Mouse (Mus musculus): Measurements from ENCODE around the gene Ccdc105. TPM values are rescaled to one million over a fixed set of nuclear protein-coding genes. Genes with fewer than 3 reads are reported as not detected.

Ccdc105 gene
- 0.11 TPM in 1 of 2 replicates, not detected in the other for polyA plus RNA-seq (2014; fragmentation: Nextera tagmentation; extraction: Ambion mirVana)

DNA sequence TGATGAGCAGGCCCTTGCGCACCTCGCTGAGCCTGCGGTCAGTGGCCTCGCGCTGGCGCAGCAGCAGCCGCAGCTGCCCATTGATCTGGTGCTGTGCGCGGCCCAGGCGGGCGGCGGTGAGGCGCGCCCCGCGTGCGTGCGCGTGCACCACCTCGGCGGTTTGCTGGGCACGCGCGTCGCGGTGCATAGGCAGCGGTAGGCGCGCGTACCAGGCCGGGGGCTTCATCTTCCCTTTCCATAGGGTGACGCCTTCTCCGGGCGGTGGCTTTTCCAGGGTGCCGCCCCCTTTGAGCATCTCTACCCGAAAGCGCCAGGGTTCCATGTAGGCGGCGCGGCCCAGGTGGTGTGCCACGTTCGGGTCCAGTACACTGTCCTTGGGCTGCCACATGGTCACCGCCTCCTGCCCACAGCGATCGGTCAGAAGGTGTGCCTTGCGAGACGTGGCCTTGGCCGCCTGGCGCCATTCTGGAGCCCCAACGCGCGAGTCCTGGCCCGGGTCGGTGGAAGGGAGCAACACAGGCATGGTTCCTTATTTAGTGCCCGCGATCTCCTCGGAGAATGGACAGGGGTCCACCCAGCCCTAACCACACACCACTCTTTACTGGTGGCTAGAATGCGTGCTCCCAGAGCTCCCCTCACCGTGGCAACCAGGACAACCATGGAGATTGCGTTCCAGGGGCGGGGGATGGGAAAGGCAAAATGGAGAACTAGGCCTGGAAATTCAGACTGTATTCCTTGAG, at the start of gene Ccdc105:
Ccdc105 (minus strand) TSS at position 614 of the 740 bp plus-strand sequence.
- Histone ChIP-seq H3K9ac (ENCODE audit: low read depth, low read length) (peak within 1 kb of the TSS; percentile 62), H3K27ac (ENCODE audit: low read depth, low read length) (no peak within 1 kb of the TSS)

DNA sequence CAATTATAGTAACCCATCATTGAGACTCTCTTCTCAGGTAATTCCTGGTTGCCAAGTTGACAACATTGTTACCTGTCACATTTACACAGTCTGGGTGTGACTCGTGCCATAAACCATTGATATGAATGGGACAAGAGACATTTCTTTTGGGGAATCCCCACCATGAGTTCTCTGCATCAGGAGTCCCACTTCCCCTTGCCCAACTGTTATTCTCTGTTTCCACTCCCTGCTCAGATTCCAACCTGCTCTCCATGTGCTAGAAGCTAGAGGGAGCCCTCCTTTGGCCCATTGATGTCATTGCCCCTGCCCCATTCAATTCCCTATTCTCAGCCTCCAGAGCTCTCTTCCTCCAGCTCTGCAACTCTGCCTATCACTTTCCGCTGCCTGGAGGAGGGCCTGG, 48.6 kb upstream of the Ccdc105 start:
- Histone ChIP-seq H3K9ac (ENCODE audit: low read depth, low read length) (no peak overlapping the region), H3K4me3 (ENCODE audit: low read depth, low read length) (no peak overlapping the region), H3K4me1 (ENCODE audit: control insufficient read depth, insufficient read depth, low read length) (no peaks in the 10 kb centered on the region), H3K4me2 (no peak overlapping the region), H3K27ac (ENCODE audit: low read depth, low read length) (no peak overlapping the region), H3K36me3 (ENCODE audit: control insufficient read depth, insufficient read depth, low read length) (no peaks in the 10 kb centered on the region), H3K9me3 (replicated peaks; ENCODE audit: control insufficient read depth, low read length) (no peaks in the 10 kb centered on the region; the same call in 1 of the 2 replicates), H3K27me3 (ENCODE audit: control insufficient read depth, insufficient read depth, low read length) (no peaks in the 10 kb centered on the region)
- WGBS (ENCODE audit: insufficient replicate concordance): 64% methylated on average over 2 of the region's 2 CpGs
- ATAC-seq (replicated peaks; ENCODE audit: insufficient number of reproducible peaks, low FRiP score, low TSS enrichment): no peak

More for the DNA sequence above, at the start of gene Ccdc105:
- 1% methylated on average over 61 of the region's 61 CpGs for WGBS (ENCODE audit: insufficient replicate concordance)
- H3K4me1 ChIP-seq (ENCODE audit: control insufficient read depth, insufficient read depth, low read length): no peaks in the 10 kb centered on the region
- H3K4me2 ChIP-seq: peak within 1 kb of the TSS; percentile 67
- H3K4me3 ChIP-seq (ENCODE audit: low read depth, low read length): peak within 1 kb of the TSS; percentile 44
- peaks cover 11% of the 10 kb centered on the region; the same call in 1 of the 2 replicates for H3K27me3 ChIP-seq (ENCODE audit: control insufficient read depth, insufficient read depth, low read length)
- H3K9me3 ChIP-seq (replicated peaks; ENCODE audit: control insufficient read depth, low read length): no peaks in the 10 kb centered on the region
- no peaks in the 10 kb centered on the region for H3K36me3 ChIP-seq (ENCODE audit: control insufficient read depth, insufficient read depth, low read length)
- ATAC-seq (replicated peaks; ENCODE audit: insufficient number of reproducible peaks, low FRiP score, low TSS enrichment): peak; percentile 78

DNA sequence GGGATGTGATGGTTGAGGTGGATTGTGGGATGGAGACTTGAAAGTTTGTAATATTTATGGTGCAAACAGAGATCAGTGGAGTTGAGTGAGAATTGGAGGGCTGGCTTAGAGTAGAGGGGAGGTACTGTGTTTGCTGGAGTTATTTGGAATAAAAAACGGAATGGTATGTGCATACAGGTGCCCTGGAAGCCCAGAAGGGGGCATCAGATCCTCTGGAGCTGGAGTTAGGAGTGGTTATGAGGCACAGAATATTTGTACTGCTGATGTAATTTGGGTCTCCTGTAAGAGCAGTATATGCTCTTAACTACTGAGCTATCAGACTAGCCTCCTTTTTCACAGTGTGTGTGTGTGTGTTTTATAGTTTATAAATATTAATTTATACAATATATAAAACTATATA, 37.7 kb upstream of the Ccdc105 start:
- H3K36me3 ChIP-seq (ENCODE audit: control insufficient read depth, insufficient read depth, low read length): no peaks in the 10 kb centered on the region
- H3K4me1 ChIP-seq (ENCODE audit: control insufficient read depth, insufficient read depth, low read length): no peaks in the 10 kb centered on the region
- WGBS (ENCODE audit: insufficient replicate concordance): 31% methylated on average over 1 of the region's 1 CpGs
- H3K9me3 ChIP-seq (replicated peaks; ENCODE audit: control insufficient read depth, low read length): no peaks in the 10 kb centered on the region
- no peaks in the 10 kb centered on the region for H3K27me3 ChIP-seq (ENCODE audit: control insufficient read depth, insufficient read depth, low read length)
- H3K27ac ChIP-seq (ENCODE audit: low read depth, low read length): no peak overlapping the region
- ATAC-seq (replicated peaks; ENCODE audit: insufficient number of reproducible peaks, low FRiP score, low TSS enrichment): no peak
- H3K4me2 ChIP-seq: no peak overlapping the region
- no peak overlapping the region for H3K9ac ChIP-seq (ENCODE audit: low read depth, low read length)
- H3K4me3 ChIP-seq (ENCODE audit: low read depth, low read length): no peak overlapping the region

DNA sequence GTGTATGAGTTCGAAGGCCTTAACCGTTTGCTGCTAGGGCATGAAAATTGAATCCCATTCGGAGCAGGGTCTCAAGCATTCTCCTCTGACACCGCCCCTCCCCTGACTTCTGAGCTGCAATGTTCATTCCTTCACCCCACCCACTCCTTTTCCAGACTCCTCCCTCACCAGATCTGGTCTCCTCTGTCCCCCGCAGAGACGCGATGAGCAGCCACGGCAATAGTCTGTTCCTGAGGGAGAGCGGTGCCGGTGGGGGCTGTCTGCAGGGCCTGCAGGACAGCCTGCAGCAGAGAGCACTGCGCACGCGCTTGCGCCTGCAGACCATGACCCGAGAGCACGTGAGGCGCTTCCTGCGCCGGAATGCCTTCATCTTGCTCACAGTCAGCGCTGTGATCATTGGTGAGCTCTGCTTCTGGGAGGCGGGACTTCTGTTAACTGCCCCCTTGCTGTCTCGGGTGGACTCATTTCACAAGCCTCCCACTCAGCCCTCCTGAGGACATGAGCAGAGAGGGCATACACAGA, 34.8 kb upstream of the Ccdc105 start:
- Histone ChIP-seq H3K9me3 (replicated peaks; ENCODE audit: control insufficient read depth, low read length) (no peaks in the 10 kb centered on the region), H3K27ac (ENCODE audit: low read depth, low read length) (no peak overlapping the region), H3K9ac (ENCODE audit: low read depth, low read length) (peak overlapping the region; percentile 73), H3K27me3 (ENCODE audit: control insufficient read depth, insufficient read depth, low read length) (no peaks in the 10 kb centered on the region), H3K36me3 (ENCODE audit: control insufficient read depth, insufficient read depth, low read length) (no peaks in the 10 kb centered on the region), H3K4me1 (ENCODE audit: control insufficient read depth, insufficient read depth, low read length) (no peaks in the 10 kb centered on the region), H3K4me2 (peak overlapping the region; percentile 72), H3K4me3 (ENCODE audit: low read depth, low read length) (peak overlapping the region; percentile 44)
- 7% methylated on average over 22 of the region's 22 CpGs for WGBS (ENCODE audit: insufficient replicate concordance)
- ATAC-seq (replicated peaks; ENCODE audit: insufficient number of reproducible peaks, low FRiP score, low TSS enrichment): peak; percentile 76

DNA sequence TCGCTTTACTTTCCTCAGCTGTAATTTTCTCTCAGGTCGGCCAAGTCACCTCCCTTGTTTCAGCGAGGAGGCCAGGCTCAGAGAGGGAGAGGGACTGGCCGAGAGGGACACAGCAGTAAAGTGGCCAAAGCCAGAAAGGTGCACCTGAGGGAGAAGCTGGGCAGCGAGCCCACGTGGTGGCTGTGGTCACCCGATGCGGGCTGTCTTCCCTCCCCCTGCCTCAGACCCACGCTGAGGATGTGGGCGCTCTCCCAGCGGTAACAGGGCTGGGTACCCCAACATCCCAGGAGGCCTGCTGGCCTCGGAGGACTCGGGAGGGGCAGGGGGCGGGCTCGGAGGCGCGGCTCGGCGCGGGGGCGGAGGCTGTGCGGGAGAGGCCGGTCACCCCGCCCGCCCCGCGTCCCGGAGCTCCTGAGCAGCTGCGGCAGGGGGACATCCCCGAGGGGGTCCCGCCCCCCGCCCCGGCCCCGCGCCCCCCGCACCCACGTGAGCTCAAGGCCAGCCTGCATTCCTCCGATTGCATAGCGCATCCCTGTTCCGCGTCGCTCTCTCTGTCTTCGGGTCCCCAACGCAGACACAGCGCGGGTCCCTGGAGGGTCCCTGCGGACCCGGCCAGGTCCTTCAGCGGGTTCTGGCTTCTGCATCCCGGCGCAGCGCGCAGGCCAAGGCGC, 27.3 kb upstream of the Ccdc105 start, which contains the start of gene Slc1a6:
Slc1a6 (plus strand) TSS at position 516 of the 671 bp plus-strand sequence.
- peak within 1 kb of the TSS; percentile 56 for H3K9ac ChIP-seq (ENCODE audit: low read depth, low read length)
- no peak within 1 kb of the TSS for H3K27ac ChIP-seq (ENCODE audit: low read depth, low read length)
- H3K36me3 ChIP-seq (ENCODE audit: control insufficient read depth, insufficient read depth, low read length): no peaks in the 10 kb centered on the region
- H3K27me3 ChIP-seq (ENCODE audit: control insufficient read depth, insufficient read depth, low read length): peaks cover 2% of the 10 kb centered on the region; the same call in 1 of the 2 replicates
- H3K9me3 ChIP-seq (replicated peaks; ENCODE audit: control insufficient read depth, low read length): no peaks in the 10 kb centered on the region
- no peaks in the 10 kb centered on the region for H3K4me1 ChIP-seq (ENCODE audit: control insufficient read depth, insufficient read depth, low read length)
- 2% methylated on average over 47 of the region's 54 CpGs for WGBS (ENCODE audit: insufficient replicate concordance)
- peak; percentile 64 for ATAC-seq (replicated peaks; ENCODE audit: insufficient number of reproducible peaks, low FRiP score, low TSS enrichment)
- peak within 1 kb of the TSS; percentile 55 for H3K4me3 ChIP-seq (ENCODE audit: low read depth, low read length)
- peak within 1 kb of the TSS; percentile 90 for H3K4me2 ChIP-seq

DNA sequence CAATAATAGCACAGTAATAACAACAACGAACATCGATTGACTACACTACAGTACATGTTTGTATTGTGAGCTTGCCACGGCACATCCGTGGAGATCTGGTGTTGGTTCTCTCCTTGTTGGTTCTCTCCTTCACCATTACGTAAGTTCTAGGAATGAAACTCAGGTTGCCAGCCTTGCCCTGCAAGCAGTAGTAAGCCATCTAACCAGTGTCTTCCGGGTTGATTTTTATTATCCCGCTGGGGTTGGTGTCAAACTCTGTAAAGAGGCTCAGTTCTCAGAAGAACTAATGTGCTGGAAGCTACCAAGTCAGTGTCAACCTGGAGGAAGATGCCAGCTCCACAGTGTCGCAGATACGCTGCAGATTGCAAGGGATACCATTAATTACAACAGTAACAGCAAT, 26.7 kb upstream of the Ccdc105 start:
- Histone ChIP-seq H3K4me1 (ENCODE audit: control insufficient read depth, insufficient read depth, low read length) (no peaks in the 10 kb centered on the region), H3K9ac (ENCODE audit: low read depth, low read length) (peak overlapping the region; percentile 56; the same call in 1 of the 2 replicates), H3K4me2 (peak overlapping the region; percentile 90), H3K9me3 (replicated peaks; ENCODE audit: control insufficient read depth, low read length) (no peaks in the 10 kb centered on the region), H3K27ac (ENCODE audit: low read depth, low read length) (no peak overlapping the region), H3K27me3 (ENCODE audit: control insufficient read depth, insufficient read depth, low read length) (peaks cover 2% of the 10 kb centered on the region; the same call in 1 of the 2 replicates), H3K4me3 (ENCODE audit: low read depth, low read length) (peak overlapping the region; percentile 55), H3K36me3 (ENCODE audit: control insufficient read depth, insufficient read depth, low read length) (no peaks in the 10 kb centered on the region)
- WGBS (ENCODE audit: insufficient replicate concordance): 63% methylated on average over 9 of the region's 9 CpGs
- no peak for ATAC-seq (replicated peaks; ENCODE audit: insufficient number of reproducible peaks, low FRiP score, low TSS enrichment)

DNA sequence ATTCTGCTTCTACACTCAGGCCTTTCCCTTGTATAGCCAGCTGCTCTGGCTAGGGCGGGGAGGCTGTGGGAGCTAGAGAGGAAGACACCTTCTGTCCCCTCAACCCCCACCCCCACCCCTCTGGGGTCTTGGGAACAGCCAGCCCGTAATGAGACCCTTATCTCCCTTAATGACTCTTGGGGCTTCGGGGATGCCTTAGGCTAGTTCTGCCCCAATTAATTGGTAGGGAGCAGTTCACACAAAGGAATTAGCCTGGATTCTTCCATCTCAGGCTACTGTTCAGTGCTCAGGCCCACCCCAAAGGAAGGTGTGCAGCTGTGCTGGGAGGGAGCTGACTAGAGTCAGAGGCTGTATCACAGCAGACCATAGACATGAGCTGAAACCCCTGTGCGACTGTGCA, 23.0 kb upstream of the Ccdc105 start:
- WGBS (ENCODE audit: insufficient replicate concordance): 50% methylated on average over 4 of the region's 4 CpGs
- no peak for ATAC-seq (replicated peaks; ENCODE audit: insufficient number of reproducible peaks, low FRiP score, low TSS enrichment)
- peaks cover 2% of the 10 kb centered on the region; the same call in 1 of the 2 replicates for H3K27me3 ChIP-seq (ENCODE audit: control insufficient read depth, insufficient read depth, low read length)
- H3K4me1 ChIP-seq (ENCODE audit: control insufficient read depth, insufficient read depth, low read length): no peaks in the 10 kb centered on the region
- H3K9ac ChIP-seq (ENCODE audit: low read depth, low read length): no peak overlapping the region
- H3K4me2 ChIP-seq: no peak overlapping the region
- H3K4me3 ChIP-seq (ENCODE audit: low read depth, low read length): no peak overlapping the region
- no peaks in the 10 kb centered on the region for H3K9me3 ChIP-seq (replicated peaks; ENCODE audit: control insufficient read depth, low read length)
- H3K27ac ChIP-seq (ENCODE audit: low read depth, low read length): no peak overlapping the region
- H3K36me3 ChIP-seq (ENCODE audit: control insufficient read depth, insufficient read depth, low read length): no peaks in the 10 kb centered on the region

DNA sequence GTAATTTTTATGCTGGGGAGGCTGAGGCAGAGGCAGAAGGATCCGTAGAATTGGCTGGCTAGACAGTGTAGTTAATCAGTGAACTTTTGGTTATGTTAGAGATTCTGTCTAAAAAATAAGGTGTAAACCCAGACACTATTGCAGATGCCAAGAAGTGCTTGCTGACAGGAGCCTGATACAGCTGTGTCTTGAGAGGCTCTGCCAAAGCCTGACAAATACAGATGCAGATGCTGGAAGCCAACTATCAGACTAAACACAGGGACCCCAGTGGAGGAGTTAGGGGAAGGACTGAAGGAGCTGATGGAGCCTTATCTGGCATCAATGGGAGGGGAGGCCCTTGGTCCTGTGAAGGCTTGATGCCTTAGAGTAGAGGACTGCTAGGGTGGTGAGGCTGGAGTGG, 12.7 kb upstream of the Ccdc105 start:
- H3K27ac ChIP-seq (ENCODE audit: low read depth, low read length): no peak overlapping the region
- no peaks in the 10 kb centered on the region for H3K9me3 ChIP-seq (replicated peaks; ENCODE audit: control insufficient read depth, low read length)
- no peaks in the 10 kb centered on the region for H3K36me3 ChIP-seq (ENCODE audit: control insufficient read depth, insufficient read depth, low read length)
- no peak overlapping the region for H3K9ac ChIP-seq (ENCODE audit: low read depth, low read length)
- H3K4me2 ChIP-seq: no peak overlapping the region
- no peak overlapping the region for H3K4me3 ChIP-seq (ENCODE audit: low read depth, low read length)
- no peaks in the 10 kb centered on the region for H3K27me3 ChIP-seq (ENCODE audit: control insufficient read depth, insufficient read depth, low read length)
- no peak for ATAC-seq (replicated peaks; ENCODE audit: insufficient number of reproducible peaks, low FRiP score, low TSS enrichment)
- H3K4me1 ChIP-seq (ENCODE audit: control insufficient read depth, insufficient read depth, low read length): no peaks in the 10 kb centered on the region
- 76% methylated on average over 1 of the region's 1 CpGs for WGBS (ENCODE audit: insufficient replicate concordance)
